Mouse (Mus musculus): Measurements from ENCODE around the gene Samd13. TPM values are rescaled to one million over a fixed set of nuclear protein-coding genes. Genes with fewer than 3 reads are reported as not detected.

Gene Samd13
- polyA plus RNA-seq (2012; rRNA removed), result 0.31 TPM in 1 of 2 replicates, not detected in the other

DNA sequence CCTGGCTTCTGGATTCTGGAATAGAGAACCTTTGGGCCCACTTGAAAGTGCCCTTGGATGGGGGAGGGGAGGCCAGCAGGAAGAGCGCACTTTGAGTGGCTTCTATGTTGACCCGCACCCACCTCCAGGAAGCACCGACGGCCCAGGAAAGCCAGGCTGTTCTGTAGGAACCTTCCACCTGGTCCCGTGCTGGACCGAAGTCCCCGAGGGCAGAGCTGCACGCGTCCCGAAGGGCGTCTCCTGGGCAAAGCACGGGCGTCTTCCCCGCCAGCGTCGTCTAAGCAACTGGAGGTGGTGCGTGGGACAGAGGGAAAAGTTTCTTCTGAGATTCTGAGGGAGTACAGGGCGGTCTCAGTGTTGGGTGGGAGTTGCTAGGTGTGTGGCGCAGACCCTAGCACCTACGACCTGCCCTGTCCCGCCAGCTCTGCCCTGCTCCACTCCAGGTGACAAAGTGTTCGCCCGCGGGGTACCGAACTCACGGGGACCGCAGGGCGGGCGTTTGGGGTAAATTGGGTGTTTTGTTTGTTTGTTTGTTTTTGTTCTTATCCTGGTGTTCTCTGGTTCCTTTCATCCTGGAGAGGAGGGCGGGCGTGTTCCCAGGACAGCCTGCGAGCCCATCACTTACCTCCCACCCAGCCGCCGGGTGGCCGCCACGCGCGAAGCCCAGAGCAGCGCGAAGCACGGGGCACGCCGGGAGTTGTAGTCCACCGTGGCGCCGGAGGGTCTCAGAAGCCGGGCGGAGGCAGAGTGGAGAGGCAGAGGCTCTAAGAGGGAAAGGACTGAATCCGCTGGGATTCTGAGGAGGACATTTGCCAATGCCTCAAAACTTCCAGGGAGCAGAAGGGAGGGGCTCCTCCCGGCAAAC, at the start of gene Samd13:
Gene Samd13 (minus strand): TSS at position 782 of the 865 bp plus-strand sequence.
- DNase-seq (ENCODE audit: low read depth, low spot score), result no peak
- WGBS, result 2% methylated on average over 50 of the region's 50 CpGs

DNA sequence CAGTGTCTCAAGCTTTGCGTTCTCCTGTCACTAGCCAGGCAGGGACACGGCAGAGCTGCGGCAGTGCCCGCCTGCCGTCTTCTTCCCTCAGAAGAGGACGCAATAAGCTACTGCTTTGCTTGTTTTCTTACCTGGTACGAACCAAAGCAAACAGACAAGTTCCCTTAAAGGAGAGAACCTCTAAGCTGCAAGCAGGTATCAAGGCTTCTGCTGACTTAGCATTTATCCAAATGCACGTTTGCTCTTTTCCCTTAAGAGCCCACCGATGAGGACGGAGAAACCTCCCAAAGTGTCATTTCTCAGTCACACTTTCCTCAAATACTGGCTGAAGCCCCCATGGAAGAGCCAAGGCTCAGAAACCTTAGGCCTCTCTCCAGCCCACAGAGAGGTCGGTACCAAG, 46.1 kb upstream of the Samd13 start:
- WGBS, result 92% methylated on average over 11 of the region's 11 CpGs
- no peak for DNase-seq (ENCODE audit: low read depth, low spot score)

DNA sequence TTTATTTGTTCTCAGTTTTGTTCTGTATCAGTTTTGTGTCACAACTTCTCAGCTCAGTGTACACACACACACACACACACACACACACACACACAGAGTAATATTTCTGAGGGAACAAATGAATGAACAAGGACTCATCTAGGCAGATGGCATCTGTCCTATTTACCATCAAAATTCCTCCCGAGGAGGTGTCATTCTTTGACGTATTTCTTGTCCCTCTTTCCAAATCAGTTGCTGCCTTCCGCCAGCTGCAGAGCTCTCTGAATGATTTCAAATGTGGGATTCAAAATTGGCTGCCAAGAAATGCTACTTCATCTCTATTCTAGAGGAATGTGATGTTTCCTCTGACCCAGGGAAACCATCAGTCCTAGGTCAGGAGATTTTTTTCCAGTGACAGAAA, 37.6 kb upstream of the Samd13 start:
- WGBS, result 72% methylated on average over 3 of the region's 3 CpGs
- DNase-seq (ENCODE audit: low read depth, low spot score), result no peak

DNA sequence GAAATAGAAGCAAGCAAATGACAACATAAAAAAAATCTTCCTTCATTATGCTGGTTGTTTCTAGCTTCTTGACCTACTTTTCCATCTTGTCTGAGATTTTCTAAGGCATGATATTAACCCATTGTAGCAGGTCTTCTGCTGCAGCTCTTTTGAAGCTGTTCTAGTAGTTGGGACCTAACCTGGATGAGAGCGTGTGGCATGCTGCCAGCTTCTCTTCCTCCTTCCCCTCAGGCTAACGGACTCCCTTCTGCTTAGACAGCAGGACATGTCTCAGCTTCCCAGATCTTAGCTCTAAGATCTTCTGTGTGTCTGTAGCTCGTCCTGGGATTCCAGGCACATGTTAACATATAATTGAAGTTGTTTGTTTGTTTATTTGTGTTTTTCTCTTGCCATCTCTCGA, 34.3 kb upstream of the Samd13 start:
- WGBS, result 71% methylated on average over 4 of the region's 4 CpGs
- no peak for DNase-seq (ENCODE audit: low read depth, low spot score)

DNA sequence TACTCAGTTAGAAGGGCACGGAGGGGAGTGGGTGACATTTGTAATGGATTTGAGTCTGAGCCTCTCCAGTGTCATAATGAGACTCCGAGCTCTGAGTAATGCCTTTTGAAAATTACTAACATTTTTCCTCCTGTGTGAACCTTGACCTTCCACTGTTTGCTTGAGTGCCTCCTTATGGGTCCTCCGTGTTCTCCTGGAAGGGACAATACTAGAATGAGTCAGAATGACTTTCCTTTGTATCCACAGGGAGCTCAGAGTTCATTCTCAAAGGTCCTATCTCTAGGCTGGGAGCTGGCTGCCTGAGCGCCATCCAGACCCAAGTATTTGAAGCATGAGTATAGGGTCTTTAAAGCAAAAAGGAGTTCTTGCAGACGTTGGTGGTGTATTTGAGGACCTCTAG, 32.9 kb upstream of the Samd13 start:
- WGBS, result 42% methylated on average over 5 of the region's 5 CpGs
- peak; percentile 54 for DNase-seq (ENCODE audit: low read depth, low spot score)

DNA sequence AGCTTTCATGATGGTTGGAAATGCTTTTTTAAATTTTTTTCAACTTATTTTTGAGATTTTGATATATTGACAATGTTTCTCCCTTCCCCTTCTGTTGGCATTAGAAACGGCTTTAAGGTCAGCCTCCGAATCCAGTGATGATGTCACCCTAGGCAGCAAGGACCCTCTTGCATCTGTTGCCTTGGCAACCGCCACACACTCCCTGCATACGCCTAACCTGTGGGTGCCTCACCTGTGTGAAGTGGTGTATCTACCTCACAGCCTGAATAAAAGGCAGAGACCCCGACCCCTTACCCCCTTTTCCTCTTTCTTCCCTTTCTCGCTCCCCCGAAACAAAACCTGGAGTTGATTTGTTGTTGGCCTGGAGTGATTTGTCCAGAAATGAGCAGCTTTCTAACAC, 26.9 kb upstream of the Samd13 start:
- DNase-seq (ENCODE audit: low read depth, low spot score), result no peak
- 80% methylated on average over 7 of the region's 7 CpGs for WGBS

DNA sequence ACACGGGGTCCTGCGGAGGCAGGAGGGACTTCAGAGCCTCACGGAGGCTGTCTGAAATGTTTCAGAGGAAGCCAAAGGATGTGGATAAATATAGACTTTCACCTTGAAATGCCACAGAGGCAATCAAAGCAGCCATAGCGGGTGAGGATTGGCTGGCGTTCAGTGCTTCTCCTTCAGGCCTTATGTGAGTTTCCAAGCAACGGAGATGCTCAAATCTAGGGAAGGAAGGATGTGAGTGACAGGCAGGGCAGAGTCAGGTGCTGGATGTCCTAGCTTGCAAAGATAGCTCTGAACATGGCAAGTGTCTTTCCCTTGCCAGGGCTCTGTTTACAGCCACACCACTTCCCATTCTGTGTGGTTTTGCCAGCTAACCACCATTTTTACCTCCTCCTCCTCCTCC, 26.2 kb upstream of the Samd13 start:
- WGBS, result 52% methylated on average over 6 of the region's 6 CpGs

DNA sequence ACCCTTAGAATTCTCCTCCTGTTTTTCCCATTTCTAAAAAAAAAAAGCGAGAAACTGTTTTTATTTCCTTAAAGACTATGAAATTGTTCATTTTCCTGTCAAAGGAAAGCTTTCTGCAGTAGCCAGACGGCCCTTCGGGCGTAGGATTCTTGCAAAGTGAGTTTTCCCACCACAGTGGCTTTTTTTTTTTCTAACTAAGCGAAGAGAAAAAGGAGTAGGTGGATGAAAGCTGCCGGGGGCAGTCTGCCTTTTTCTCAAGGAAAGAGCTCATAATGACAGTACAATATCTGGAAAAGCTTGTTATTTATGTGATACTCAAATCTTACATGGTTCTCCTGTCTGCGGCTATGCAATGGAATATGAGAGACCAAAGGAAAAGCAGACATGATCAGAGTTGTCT, 25.7 kb upstream of the Samd13 start:
- DNase-seq (ENCODE audit: low read depth, low spot score), result no peak
- WGBS, result 85% methylated on average over 7 of the region's 7 CpGs

More for the DNA sequence above, 26.2 kb upstream of the Samd13 start:
- no peak for DNase-seq (ENCODE audit: low read depth, low spot score)

DNA sequence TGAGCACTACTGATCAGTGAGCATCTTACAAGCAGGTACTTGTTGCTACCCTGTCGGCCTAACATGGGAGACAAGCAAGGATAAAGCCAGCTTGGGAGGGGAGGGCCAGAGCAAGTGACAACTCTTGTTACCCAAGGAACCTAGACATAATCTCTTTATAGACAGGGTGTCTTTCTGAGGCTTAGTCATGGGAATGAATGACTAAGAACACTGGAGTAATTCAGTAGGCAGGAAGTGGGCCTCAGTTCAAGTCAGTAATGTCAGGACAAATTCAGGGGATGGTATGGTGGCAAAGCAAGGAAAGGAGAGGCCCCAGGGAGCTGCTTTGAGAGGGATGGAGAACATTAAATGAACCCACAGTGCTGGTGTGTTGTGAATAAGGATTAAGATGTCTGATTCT, 23.7 kb upstream of the Samd13 start:
- 55% methylated on average over 1 of the region's 1 CpGs for WGBS
- no peak for DNase-seq (ENCODE audit: low read depth, low spot score)

DNA sequence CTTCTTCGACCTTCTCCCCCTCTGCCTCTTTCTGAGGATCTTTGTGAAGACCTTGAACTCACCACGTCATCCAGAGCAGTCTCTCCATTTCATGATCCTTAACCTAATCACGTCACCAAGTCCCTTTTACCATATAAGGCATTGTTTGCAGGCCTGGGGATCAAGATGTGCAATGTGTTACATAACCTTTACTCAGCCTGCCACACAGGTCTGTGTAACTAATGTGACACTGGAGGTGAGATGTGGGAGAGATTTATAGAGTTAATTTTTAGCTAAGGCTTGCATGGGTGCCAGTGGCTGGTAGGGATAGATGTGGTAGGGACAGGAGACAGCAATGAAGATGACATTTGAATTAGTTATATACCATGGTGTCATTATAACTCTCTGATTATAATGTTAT, 23.0 kb upstream of the Samd13 start:
- no peak for DNase-seq (ENCODE audit: low read depth, low spot score)
- WGBS, result 21% methylated on average over 3 of the region's 3 CpGs

DNA sequence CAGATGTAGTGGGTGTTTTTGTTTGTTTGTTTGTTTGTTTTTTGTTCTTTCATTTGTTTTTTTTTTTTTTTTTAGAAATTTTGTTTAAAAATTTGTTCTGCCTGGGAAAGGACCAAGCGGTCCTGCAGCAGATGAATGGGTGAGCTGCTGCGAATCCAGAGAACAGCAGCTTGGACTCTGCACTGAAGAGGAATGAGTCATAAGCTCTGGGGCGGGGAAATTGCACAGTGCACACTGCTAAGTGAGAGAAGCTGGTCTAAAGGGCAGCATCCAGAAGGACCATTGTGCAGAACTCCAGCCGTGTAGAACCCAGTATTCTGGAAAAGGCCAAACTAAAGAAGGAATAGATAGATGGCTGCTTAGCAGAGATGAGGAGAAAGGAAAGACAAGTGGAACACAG, 18.7 kb upstream of the Samd13 start:
- 36% methylated on average over 4 of the region's 4 CpGs for WGBS
- no peak for DNase-seq (ENCODE audit: low read depth, low spot score)

DNA sequence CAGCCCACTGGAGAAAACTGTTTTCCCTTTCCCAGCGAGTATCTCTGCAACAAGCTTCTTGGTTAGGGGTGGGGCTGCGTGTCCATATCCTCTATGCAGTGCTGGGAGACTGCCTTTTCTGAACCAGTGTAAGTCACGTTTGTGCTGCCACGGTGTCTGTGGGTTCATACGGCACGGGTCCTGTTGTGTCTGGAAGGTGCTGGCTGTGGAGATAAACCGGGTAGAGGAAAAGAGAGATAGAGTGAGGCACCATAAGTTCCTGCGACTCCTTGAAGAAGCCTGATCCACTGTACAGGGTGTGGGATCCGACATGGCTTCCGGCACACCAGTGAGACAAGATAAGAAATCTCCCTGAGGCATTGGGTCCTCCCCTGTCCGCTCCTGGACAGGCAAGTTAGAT, 14.7 kb upstream of the Samd13 start:
- 84% methylated on average over 11 of the region's 11 CpGs for WGBS
- no peak for DNase-seq (ENCODE audit: low read depth, low spot score)

DNA sequence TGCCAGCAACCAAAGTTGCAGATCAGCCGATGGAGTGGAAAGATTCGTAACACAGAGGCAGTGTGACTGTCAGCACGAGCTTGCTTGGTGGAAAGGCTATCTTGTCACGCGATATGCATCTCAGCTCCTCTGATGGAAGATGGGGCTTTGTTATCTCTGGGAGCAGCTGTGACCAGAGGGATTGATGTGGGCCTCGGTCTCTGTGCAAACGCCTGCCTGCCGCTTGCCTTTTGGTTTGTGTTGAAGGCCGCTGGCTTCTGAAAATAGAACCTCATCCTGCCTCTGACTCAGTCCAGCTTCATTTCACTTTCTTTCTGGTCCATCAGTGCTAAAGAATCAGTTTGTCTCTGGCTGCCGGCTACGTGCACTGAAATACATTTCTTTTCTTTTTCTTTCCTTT, 13.6 kb upstream of the Samd13 start:
- DNase-seq (ENCODE audit: low read depth, low spot score), result no peak
- 85% methylated on average over 11 of the region's 11 CpGs for WGBS

DNA sequence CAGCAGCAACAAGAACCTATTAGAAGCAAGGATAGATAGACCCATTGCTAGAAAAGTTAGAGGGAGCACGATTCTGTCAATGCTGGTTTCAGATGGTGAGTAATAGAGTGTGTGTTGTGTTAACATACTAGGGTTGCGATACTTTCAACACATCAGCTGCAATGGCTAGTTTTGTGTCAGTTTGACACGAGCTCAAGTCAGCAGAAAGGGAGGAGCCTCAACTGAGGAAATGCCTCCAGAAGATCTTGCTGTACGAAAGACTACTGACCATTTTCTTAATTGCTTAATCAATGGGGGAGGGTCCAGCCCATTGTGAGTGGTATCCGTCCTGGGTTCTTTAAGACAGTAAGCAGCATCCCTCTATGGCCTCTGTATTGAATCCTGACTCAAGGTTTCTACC, 7.2 kb upstream of the Samd13 start:
- 82% methylated on average over 5 of the region's 5 CpGs for WGBS
- DNase-seq (ENCODE audit: low read depth, low spot score), result no peak

DNA sequence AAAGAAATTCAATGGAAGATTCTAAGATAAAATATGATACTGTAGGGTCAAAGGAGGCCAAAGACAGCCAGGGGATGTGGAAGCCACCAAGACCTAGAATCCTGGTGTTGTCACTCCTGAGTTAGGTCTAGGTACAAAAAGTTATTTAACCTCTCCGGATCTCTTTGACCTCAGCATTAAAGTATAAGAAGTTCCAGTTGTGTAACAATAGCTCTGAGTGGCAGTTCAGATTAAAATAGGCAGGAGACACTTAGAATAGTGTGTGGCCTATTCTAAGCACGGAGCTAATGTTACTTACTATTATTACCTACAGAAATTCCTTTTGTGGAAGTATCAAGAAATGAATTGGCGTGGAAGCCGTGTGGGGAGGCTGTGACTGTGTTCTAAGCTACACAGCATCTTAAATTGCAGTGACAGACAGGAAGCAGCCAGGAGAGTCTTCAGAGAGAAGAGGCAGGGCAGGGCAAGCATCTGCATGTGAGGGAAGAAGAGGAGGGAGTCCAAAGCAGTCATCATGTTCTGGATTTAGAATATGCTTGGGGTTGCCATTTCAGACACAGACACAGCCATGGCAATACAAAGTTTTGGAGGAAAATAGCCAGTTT, 1.8 kb upstream of the Samd13 start:
- 74% methylated on average over 4 of the region's 4 CpGs for WGBS
- no peak for DNase-seq (ENCODE audit: low read depth, low spot score)

DNA sequence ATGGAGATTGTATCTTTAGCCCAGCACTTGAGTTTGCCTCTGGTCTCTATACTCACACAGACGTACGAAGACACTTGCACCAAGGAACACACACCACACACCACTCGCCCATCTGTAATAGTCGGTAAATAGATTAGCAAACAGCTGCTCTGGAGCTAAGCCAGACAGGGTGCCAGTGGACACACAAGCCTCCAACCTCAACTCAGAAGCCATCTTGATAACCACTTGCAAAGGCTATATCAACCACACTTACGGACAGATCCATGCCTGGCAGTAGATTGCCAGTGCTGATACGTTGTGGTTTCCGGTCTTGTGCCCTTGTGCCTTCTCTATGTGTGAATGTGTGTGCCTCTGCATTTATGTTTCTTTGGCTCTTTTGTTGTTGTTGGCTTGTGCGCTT, 1.0 kb upstream of the Samd13 start:
- no peak for DNase-seq (ENCODE audit: low read depth, low spot score)
- 58% methylated on average over 8 of the region's 8 CpGs for WGBS

DNA sequence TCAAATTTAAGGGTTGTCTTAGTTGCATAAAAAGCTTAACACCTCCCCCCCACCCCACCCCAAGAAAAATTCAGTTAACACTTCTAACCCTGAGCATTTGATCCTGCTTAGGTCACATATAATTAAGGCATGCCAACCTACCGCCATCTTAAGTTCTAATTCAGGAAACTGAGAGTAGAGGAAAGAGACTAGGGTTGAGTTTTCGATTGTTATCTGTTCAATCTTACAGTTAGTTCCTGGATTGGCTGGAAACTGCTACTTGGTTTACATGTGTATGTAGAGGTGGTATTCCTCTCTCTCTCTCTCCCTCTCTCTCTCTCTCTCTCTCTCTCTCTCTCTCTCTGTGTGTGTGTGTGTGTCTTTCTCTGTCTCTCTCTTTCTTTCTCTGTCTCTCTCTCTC, 2.3 kb downstream of the Samd13 start:
- 68% methylated on average over 2 of the region's 2 CpGs for WGBS
- no peak for DNase-seq (ENCODE audit: low read depth, low spot score)

DNA sequence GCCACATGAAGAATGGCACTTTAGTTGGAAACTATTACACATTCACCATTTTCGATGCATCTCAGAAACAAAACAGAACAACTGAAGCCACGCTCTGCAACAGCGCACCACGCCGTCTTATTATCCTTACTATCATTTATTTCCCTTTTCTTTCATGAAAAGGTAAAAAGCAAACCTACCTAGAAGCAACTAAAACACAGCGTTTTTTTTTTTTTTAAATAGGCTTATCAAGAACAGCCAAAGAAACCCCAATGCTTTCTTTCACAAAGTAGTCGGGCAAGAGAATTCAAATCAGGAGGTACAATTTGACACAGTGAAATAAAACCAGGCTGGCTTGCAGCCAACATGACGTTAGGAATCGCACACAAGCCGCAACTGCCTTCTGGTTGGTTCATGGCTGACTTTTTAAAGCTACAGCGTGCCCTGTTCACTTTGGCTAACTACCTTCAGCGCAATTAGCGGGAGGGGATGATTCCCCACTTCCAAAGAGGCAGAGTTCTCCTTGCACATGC, 3.2 kb downstream of the Samd13 start:
- 8% methylated on average over 13 of the region's 13 CpGs for WGBS
- no peak for DNase-seq (ENCODE audit: low read depth, low spot score)

DNA sequence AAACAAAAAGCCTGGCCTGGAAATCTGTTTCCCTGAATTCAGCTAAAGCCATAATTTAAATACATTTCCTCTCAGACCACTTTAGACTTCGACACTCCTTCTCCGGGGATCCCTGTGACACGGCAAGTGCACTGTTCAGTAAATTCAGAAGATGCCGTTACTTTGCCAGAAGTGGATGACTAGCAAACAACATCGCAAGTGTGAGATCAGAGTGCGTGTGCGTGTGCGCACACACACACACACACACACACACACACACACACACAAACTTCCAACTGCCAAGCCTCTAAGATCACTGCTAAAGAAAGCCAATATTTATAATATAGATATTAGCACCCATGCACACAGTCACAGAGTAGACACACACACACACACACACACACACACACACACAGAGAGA, 3.7 kb downstream of the Samd13 start:
- DNase-seq (ENCODE audit: low read depth, low spot score), result no peak
- WGBS, result 13% methylated on average over 8 of the region's 8 CpGs

DNA sequence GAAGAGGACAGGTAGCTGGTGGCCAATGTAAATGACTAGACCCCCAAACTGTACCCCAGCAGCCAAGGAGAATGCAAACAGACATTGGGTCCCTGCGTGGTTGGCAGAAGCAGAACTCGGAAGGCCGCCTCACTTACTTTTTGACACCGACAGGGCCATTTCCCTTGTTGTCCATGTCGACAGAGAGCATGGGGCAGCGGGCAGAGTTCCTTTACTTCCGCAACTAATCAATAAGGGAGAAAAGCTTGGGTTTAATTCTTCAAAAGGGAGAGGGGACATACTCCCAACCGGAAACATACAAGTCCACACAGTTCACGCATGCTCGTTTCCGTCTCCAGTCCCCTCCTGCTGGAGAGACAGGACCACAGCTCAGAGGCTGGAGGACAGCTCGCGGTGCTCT, 4.8 kb downstream of the Samd13 start:
- DNase-seq (ENCODE audit: low read depth, low spot score), result no peak
- WGBS, result 94% methylated on average over 13 of the region's 13 CpGs

DNA sequence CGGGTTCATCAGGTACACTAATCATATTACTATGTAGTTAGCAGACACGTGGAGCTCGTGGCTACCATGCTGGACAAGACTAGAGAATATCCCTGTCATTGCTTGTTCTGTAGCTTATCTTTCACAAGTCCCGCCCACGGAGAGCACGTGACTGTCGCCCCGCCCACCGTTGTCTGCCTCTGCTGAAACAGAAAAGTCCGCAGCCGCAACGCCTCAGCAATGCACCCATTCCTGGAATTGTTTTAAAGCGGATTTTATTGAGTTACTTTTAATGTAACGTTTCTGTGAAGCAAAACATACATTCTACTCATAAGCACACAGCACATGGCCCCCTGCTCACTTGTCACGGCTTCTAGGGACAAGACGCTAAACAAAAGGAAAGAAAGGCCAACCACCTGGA, 5.7 kb downstream of the Samd13 start:
- WGBS, result 92% methylated on average over 16 of the region's 16 CpGs
- DNase-seq (ENCODE audit: low read depth, low spot score), result no peak
